Mouse (Mus musculus): ENCODE results near the gene Lcn2.

Gene Lcn2

GRCm38 (mm10) chr2:32342039-32342438 is 46.0 kb downstream of the Lcn2 start:
- no peak for DNase-seq

GRCm38 (mm10) chr2:32341634-32341939 is 46.5 kb downstream of the Lcn2 start:
- no peak for DNase-seq

GRCm38 (mm10) chr2:32340836-32341633 is 47.0 kb downstream of the Lcn2 start:
- no peak for DNase-seq

- no peak for DNase-seq
These were observed 48.0 kb downstream of the Lcn2 start for GRCm38 (mm10) chr2:32339912-32340642.

GRCm38 (mm10) chr2:32335888-32336287 is 52.2 kb downstream of the Lcn2 start:
- no peak for DNase-seq

Measured in right cerebral cortex, postnatal 14 days (tissue).